Mouse (Mus musculus): ENCODE measurements around the gene Frzb. TPM values are rescaled to one million over a fixed set of nuclear protein-coding genes. Genes with fewer than 3 reads are reported as not detected.

The Frzb gene
- polyA plus RNA-seq, 1 experiment from 2014 or later: 35.7 TPM

DNA sequence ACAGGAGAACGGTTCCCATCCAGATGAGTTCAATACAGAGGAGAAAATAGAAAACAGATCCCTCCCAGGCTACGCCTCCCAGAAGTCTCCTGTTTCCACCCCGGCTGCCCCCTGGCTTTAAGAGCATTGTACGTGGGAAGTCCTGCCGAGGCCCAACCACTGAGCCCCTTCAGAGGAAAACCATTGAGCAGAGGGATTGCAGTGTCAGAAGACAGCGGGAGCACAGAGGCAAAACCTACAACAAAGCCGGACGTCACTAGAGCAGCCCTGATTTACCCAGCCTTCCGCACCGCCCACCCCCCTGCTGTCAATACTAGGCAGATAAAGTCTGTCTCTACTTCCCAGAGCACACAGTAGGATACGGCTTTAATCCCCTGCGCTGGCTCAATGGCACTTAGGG is 806 bp upstream of the Frzb start:
- Histone ChIP-seq H3K27me3 (ENCODE audit: control insufficient read depth, insufficient read depth, low read length) (peaks cover 4% of the 10 kb centered on the region; the same call in 1 of the 2 replicates), H3K27ac (ENCODE audit: low read depth, low read length) (no peak overlapping the region), H3K9ac (ENCODE audit: low read depth, low read length) (peak overlapping the region; percentile 54; the same call in 1 of the 2 replicates), H3K4me1 (replicated peaks; ENCODE audit: control insufficient read depth, insufficient read depth, low read length) (no peaks in the 10 kb centered on the region), H3K4me3 (ENCODE audit: low read depth, low read length) (peak overlapping the region; percentile 60), H3K4me2 (replicated peaks; ENCODE audit: low read depth, low read length) (peak overlapping the region; percentile 85), H3K9me3 (ENCODE audit: control insufficient read depth, low read length) (no peaks in the 10 kb centered on the region), H3K36me3 (ENCODE audit: control insufficient read depth, insufficient read depth, low read length) (no peaks in the 10 kb centered on the region)
- under 1% methylated on average over 12 of the region's 12 CpGs for WGBS
- DNase-seq (ENCODE audit: low spot score) (peak; percentile 70), ATAC-seq (ENCODE audit: low FRiP score) (peak; percentile 55)

DNA sequence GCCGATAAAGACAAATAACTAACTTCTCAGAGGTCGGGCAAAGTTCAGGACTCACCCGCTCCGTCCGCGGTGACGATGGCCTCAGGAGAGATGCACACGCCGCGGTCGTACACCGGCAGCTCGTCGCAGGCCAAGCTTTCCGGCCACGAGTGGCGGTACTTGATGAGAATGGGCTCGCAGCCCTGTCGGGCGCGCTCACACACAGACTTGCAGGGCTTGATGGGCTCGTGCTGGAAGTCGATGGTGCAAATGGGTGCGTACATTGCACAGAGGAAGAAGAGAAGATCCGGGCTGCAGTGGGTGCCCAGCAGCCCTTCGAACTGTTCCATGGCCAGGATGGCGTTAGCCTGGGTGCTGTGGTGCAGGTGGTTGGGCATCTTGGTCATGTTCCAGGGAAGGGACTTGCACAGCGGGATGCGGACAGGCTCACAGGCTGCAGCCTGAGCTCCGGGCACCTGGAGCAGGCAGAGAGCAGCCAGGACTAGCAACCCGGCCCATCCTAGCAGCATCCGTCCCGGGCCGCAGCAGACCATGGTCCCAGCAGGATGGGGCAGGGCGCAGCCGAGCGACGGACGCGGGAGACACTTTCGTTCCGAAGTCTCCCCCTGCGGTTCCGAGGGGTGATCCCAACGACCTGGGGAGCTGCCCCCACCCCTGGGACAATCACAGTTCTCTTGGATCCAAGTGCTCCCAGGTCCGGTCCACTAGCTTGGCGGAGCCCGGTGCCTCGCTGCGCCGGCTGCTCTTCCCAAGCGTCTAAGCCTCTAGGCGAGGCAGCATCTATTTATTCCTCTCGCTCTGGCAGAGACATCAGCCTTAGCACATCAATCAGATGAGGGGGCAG is 895 bp downstream of the Frzb start:
- no peaks in the 10 kb centered on the region for H3K9me3 ChIP-seq (ENCODE audit: control insufficient read depth, low read length)
- H3K4me1 ChIP-seq (replicated peaks; ENCODE audit: control insufficient read depth, insufficient read depth, low read length): no peaks in the 10 kb centered on the region
- ATAC-seq (ENCODE audit: low FRiP score): peak; percentile 78
- under 1% methylated on average over 54 of the region's 54 CpGs for WGBS
- H3K36me3 ChIP-seq (ENCODE audit: control insufficient read depth, insufficient read depth, low read length): no peaks in the 10 kb centered on the region
- DNase-seq (ENCODE audit: low spot score): peak; percentile 68
- no peak overlapping the region for H3K27ac ChIP-seq (ENCODE audit: low read depth, low read length)
- H3K4me3 ChIP-seq (ENCODE audit: low read depth, low read length): peak overlapping the region; percentile 60
- H3K4me2 ChIP-seq (replicated peaks; ENCODE audit: low read depth, low read length): peak overlapping the region; percentile 85
- H3K9ac ChIP-seq (ENCODE audit: low read depth, low read length): peak overlapping the region; percentile 74
- peaks cover 4% of the 10 kb centered on the region; the same call in 1 of the 2 replicates for H3K27me3 ChIP-seq (ENCODE audit: control insufficient read depth, insufficient read depth, low read length)

DNA sequence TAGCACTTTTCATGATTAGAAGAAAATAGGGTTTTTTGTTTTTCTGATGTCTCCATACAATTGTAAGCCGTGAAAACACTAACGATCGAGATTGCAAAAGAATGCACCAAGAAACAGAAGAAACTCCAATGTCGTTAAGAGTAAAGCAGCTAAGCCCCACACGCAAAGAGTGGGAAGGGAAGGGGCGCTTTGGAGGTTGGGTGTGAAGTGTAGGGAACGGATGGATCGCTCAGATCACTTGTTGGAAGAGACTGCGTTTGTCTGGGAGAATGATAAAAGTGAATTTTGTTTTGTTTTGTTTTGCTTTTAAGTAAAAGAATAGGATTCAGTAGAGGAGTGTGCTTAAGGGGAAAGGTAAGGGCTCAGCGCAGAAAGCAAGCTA is 1.5 kb downstream of the Frzb start:
- Histone ChIP-seq H3K9ac (ENCODE audit: low read depth, low read length) (peak overlapping the region; percentile 74), H3K27me3 (ENCODE audit: control insufficient read depth, insufficient read depth, low read length) (peaks cover 4% of the 10 kb centered on the region; the same call in 1 of the 2 replicates), H3K27ac (ENCODE audit: low read depth, low read length) (no peak overlapping the region), H3K9me3 (ENCODE audit: control insufficient read depth, low read length) (no peaks in the 10 kb centered on the region), H3K36me3 (ENCODE audit: control insufficient read depth, insufficient read depth, low read length) (no peaks in the 10 kb centered on the region), H3K4me2 (replicated peaks; ENCODE audit: low read depth, low read length) (peak overlapping the region; percentile 85), H3K4me1 (replicated peaks; ENCODE audit: control insufficient read depth, insufficient read depth, low read length) (no peaks in the 10 kb centered on the region), H3K4me3 (ENCODE audit: low read depth, low read length) (peak overlapping the region; percentile 60)
- WGBS: 3% methylated on average over 10 of the region's 10 CpGs
- ATAC-seq (ENCODE audit: low FRiP score) (no peak), DNase-seq (ENCODE audit: low spot score) (peak; percentile 47)

DNA sequence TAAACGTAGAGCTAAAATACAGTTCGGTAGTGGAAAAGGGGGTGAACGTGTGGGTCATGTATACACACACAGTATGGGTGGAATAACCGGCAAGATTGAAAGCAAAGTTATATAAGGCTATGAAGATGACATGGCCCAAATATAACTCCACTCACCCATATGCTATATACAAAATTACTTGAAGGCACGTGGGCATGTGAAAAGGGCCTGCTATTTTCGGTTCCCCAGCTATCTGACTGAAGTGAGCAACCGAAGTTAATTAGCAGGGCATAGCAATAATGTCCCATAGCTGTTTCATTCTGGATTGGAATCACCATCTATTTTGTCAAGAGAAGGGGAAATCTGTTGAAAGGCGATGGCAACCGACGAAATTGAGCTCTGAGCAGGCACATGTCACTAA is 1.9 kb downstream of the Frzb start:
- ATAC-seq (ENCODE audit: low FRiP score): no peak
- no peak overlapping the region for H3K9ac ChIP-seq (ENCODE audit: low read depth, low read length)
- peak overlapping the region; percentile 60 for H3K4me3 ChIP-seq (ENCODE audit: low read depth, low read length)

DNA sequence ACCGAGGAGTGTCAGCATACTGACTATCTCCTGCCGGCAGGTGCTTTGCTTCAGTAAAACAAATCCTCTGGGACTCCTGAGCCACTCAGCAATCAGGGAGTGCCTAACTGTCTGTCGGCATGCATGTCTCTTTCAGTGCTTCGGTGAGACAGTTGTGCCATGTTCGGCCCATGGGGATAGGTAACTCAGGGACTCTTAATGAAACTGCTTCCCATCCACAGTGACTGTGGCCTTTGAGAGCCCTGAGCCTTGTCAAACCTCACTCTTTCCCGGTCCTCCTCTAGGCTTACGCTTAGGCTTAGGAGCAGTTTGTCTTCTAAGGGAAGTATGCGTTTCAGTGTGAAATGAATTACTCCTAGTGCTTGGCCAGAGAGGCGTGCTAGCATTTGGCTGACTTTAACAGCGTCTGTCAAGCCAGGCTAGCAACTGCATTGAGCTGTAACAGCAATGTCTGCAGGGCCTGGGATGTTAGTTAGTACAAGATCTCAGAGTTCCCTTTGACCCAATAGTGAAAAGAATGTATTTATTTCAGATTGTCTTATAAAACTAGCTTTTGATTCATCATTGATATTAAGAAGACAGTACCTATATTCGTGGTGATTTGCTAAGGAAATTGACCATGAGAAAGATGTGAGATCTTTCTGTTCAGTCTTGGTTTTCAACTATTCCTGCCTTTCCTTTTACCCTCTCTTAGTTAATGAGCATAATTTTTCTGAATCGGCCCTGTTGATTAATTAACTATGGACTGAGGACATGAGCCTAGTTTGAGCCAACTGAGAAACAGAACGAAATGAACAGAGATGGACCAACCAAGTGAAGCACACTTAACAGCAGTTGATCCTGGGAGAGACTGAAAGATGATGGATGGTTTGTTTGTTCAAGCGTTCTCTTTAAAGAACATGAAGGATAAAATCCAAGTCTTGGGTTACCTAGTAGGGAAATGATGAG is 2.7 kb downstream of the Frzb start:
- ATAC-seq (ENCODE audit: low FRiP score): no peak
- no peaks in the 10 kb centered on the region for H3K36me3 ChIP-seq (ENCODE audit: control insufficient read depth, insufficient read depth, low read length)
- H3K27me3 ChIP-seq (ENCODE audit: control insufficient read depth, insufficient read depth, low read length): peaks cover 4% of the 10 kb centered on the region; the same call in 1 of the 2 replicates
- WGBS: 67% methylated on average over 14 of the region's 14 CpGs
- no peaks in the 10 kb centered on the region for H3K4me1 ChIP-seq (replicated peaks; ENCODE audit: control insufficient read depth, insufficient read depth, low read length)
- no peak overlapping the region; the same call in 1 of the 2 replicates for H3K4me2 ChIP-seq (replicated peaks; ENCODE audit: low read depth, low read length)
- H3K9me3 ChIP-seq (ENCODE audit: control insufficient read depth, low read length): no peaks in the 10 kb centered on the region
- H3K4me3 ChIP-seq (ENCODE audit: low read depth, low read length): peak overlapping the region; percentile 60
- H3K27ac ChIP-seq (ENCODE audit: low read depth, low read length): no peak overlapping the region
- H3K9ac ChIP-seq (ENCODE audit: low read depth, low read length): no peak overlapping the region
- DNase-seq (ENCODE audit: low spot score): peak; percentile 22

More for the DNA sequence above, 1.9 kb downstream of the Frzb start:
- peak; percentile 19 for DNase-seq (ENCODE audit: low spot score)
- H3K4me1 ChIP-seq (replicated peaks; ENCODE audit: control insufficient read depth, insufficient read depth, low read length): no peaks in the 10 kb centered on the region
- 40% methylated on average over 10 of the region's 10 CpGs for WGBS
- H3K27me3 ChIP-seq (ENCODE audit: control insufficient read depth, insufficient read depth, low read length): peaks cover 4% of the 10 kb centered on the region; the same call in 1 of the 2 replicates
- H3K9me3 ChIP-seq (ENCODE audit: control insufficient read depth, low read length): no peaks in the 10 kb centered on the region
- H3K36me3 ChIP-seq (ENCODE audit: control insufficient read depth, insufficient read depth, low read length): no peaks in the 10 kb centered on the region
- peak overlapping the region; percentile 85 for H3K4me2 ChIP-seq (replicated peaks; ENCODE audit: low read depth, low read length)
- H3K27ac ChIP-seq (ENCODE audit: low read depth, low read length): no peak overlapping the region

DNA sequence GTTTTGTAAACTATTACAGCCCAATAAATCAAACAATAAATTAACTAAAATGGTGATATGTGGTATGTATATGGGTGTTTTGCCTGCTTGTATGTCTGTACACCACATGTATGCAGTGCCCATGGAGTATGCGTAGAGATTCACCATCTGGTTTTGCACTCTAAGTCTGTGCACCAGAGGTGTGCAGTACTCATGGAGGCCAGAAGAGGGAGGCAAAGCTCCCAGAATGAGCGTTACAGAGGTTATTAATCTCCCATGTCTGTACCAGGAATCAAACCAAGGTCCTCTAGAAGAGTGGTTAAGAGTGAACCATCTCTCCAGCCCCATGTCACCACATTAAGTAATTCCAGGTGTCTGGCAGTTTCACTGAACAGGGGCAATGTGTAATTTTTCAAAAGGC is 3.5 kb downstream of the Frzb start:
- no peaks in the 10 kb centered on the region for H3K9me3 ChIP-seq (ENCODE audit: control insufficient read depth, low read length)
- DNase-seq (ENCODE audit: low spot score): peak; percentile 49
- no peak overlapping the region for H3K4me3 ChIP-seq (ENCODE audit: low read depth, low read length)
- no peak for ATAC-seq (ENCODE audit: low FRiP score)
- H3K36me3 ChIP-seq (ENCODE audit: control insufficient read depth, insufficient read depth, low read length): no peaks in the 10 kb centered on the region
- H3K4me2 ChIP-seq (replicated peaks; ENCODE audit: low read depth, low read length): no peak overlapping the region
- H3K27ac ChIP-seq (ENCODE audit: low read depth, low read length): no peak overlapping the region
- H3K9ac ChIP-seq (ENCODE audit: low read depth, low read length): no peak overlapping the region
- WGBS: 92% methylated on average over 2 of the region's 2 CpGs
- H3K27me3 ChIP-seq (ENCODE audit: control insufficient read depth, insufficient read depth, low read length): peaks cover 4% of the 10 kb centered on the region; the same call in 1 of the 2 replicates
- no peaks in the 10 kb centered on the region for H3K4me1 ChIP-seq (replicated peaks; ENCODE audit: control insufficient read depth, insufficient read depth, low read length)

DNA sequence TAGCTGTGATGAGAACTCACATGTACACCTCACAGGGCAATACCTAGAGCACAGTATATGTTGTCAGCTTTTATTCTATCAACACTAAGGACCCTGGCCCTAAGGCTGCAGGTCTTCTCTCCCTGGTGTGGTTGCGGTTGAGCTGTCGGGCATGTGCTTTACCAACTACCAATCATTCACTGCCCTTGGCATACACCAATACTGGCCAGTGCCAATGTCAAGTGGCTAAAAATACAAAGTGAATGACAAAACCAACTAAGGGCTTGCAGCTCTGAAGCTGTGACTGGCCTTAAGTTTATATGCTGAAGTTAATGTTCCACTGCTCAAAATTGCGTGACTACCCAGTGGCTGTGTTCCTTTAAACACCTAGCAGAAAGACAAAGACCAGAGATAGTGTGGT is 6.0 kb downstream of the Frzb start:
- no peaks in the 10 kb centered on the region for H3K36me3 ChIP-seq (ENCODE audit: control insufficient read depth, insufficient read depth, low read length)
- no peaks in the 10 kb centered on the region for H3K4me1 ChIP-seq (replicated peaks; ENCODE audit: control insufficient read depth, insufficient read depth, low read length)
- no peaks in the 10 kb centered on the region for H3K9me3 ChIP-seq (ENCODE audit: control insufficient read depth, low read length)
- H3K27me3 ChIP-seq (ENCODE audit: control insufficient read depth, insufficient read depth, low read length): peaks cover 4% of the 10 kb centered on the region; the same call in 1 of the 2 replicates
- WGBS: 94% methylated on average over 3 of the region's 3 CpGs
- DNase-seq (ENCODE audit: low spot score) (no peak), ATAC-seq (ENCODE audit: low FRiP score) (no peak)
- H3K4me2 ChIP-seq (replicated peaks; ENCODE audit: low read depth, low read length): no peak overlapping the region
- H3K9ac ChIP-seq (ENCODE audit: low read depth, low read length): no peak overlapping the region
- no peak overlapping the region for H3K27ac ChIP-seq (ENCODE audit: low read depth, low read length)
- no peak overlapping the region for H3K4me3 ChIP-seq (ENCODE audit: low read depth, low read length)

DNA sequence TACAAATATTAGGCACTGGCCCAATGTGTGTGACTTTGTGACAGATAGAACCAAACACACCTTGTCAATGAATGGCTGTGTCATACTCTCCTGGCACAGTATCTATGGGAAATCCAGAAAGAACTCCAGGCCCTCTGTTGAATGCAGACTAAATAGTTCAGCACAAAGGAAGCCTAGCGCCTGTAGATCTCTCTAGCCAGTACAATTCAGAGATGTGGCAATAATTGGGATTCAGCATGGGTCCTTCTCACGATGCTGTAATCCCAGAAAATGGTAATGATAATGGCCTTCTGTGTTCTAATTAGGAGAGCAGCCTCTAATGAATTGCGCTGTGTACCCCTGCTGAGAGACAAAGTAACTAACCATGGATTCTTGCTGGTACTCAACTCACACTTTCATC is 8.6 kb downstream of the Frzb start:
- ATAC-seq (ENCODE audit: low FRiP score): no peak

More for the DNA sequence above, 8.6 kb downstream of the Frzb start:
- Histone ChIP-seq H3K27ac (ENCODE audit: low read depth, low read length) (no peak overlapping the region), H3K9me3 (ENCODE audit: control insufficient read depth, low read length) (no peaks in the 10 kb centered on the region), H3K9ac (ENCODE audit: low read depth, low read length) (no peak overlapping the region), H3K4me3 (ENCODE audit: low read depth, low read length) (no peak overlapping the region), H3K36me3 (ENCODE audit: control insufficient read depth, insufficient read depth, low read length) (no peaks in the 10 kb centered on the region), H3K4me1 (replicated peaks; ENCODE audit: control insufficient read depth, insufficient read depth, low read length) (no peaks in the 10 kb centered on the region), H3K27me3 (ENCODE audit: control insufficient read depth, insufficient read depth, low read length) (no peaks in the 10 kb centered on the region), H3K4me2 (replicated peaks; ENCODE audit: low read depth, low read length) (no peak overlapping the region)
- 72% methylated on average over 3 of the region's 3 CpGs for WGBS
- no peak for DNase-seq (ENCODE audit: low spot score)
